Mouse (Mus musculus): ENCODE data around the gene Macrod1.
"Not testable (repeated sequence)": the region's sequence is repeated elsewhere in the genome, so short reads cannot be mapped to it uniquely, and the experiment has no call there.

The Macrod1 gene

DNA sequence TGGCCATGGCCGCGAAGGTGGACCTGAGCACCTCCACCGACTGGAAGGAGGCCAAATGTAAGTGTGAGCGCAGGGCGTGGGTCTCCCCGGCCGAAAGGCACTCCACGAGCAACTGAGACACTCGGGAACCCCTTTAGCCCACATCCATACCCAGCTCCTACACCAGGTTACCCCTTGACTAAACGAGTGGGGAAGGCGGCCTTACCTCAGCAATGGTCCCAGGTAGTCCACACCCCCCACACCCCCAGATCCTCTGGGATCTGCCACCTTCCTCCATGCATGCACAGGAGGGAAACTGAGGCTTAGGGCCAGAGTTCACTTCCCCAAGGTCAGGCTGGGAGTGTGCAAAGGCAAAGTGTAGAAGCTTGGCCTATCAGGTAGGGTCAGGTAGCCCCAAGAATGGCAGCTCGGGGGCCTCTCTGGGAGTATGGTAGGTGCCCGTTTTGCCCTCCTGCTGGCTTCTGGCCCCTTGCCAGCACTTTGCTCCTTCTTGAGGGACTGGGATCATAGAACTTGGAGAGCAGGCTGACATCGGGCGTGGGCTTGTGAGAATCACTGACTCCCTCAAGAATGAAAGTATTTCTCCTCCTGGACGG is 614 bp downstream of the Macrod1 start:
- peak; percentile 84 for DNase-seq

- peak; percentile 89 for DNase-seq
Measured at GRCm38 (mm10) chr19:7057722-7058207, 1.2 kb downstream of the Macrod1 start.

- no peak for DNase-seq
Measured at GRCm38 (mm10) chr19:7058541-7058940, 1.9 kb downstream of the Macrod1 start.

DNA sequence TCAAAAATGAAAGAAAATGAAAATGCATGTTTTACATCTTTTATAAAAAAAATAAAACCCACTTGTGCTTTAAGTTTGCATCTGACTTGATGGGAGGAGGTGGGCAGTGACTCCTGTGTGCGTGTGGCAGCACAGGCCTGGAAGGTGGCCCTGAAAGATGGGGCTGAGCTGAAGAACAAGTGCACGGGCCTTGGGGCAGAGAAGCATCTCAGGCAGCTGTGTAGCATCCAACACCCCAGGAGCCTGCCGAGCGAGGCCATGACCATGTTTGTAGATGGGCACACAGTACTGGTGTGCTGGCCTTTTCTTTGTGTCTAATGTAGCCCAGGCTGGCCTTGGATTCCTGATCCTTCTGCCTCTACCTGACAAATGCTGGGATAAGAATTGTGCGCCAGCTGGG is 5.5 kb downstream of the Macrod1 start:
- no peak for DNase-seq

GRCm38 (mm10) chr19:7062916-7063315 is 6.3 kb downstream of the Macrod1 start:
- DNase-seq = no peak

GRCm38 (mm10) chr19:7064571-7064970 is 8.0 kb downstream of the Macrod1 start:
- peak; percentile 92 for DNase-seq

GRCm38 (mm10) chr19:7066034-7066827 is 9.6 kb downstream of the Macrod1 start:
- DNase-seq = peak; percentile 89

GRCm38 (mm10) chr19:7066828-7067342 is 10.3 kb downstream of the Macrod1 start:
- no peak for DNase-seq

DNA sequence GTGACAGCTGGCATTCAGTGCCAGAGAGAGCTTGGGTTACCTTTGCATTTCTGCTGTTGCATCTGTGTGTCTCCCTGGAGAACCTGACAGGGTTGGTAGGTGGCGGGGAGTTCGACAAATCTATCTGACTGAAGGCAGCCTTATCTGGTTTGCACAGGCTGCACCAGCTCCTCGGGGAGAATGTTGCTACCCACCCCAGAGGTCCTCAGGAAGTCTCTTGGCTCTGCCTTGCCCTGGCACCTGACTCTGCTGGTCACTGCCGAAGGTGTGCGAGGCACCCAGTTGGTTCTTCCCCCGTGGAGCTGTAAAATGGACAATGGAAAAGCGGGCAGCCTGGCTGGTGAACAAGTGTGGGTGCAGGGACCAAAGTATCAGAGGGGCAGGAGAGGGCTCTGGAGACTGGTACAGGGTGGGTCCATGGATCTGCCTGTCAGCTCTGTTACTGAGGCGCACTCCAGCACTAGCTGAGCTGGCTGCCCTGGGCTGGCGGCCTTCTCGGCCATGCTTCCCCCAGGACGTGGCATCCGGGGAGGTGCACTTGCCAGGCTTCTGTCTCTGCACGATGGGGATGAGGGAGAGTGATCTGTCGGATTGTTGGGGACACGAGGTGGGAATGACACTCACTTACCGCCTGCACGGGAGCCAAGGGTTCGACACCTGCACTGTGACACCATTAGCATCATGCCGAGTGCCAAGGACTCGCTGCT is 10.9 kb downstream of the Macrod1 start:
- DNase-seq = no peak

- peak; percentile 92 for DNase-seq
Measured at GRCm38 (mm10) chr19:7068136-7068535, 11.5 kb downstream of the Macrod1 start.

GRCm38 (mm10) chr19:7068661-7069531 is 12.3 kb downstream of the Macrod1 start:
- DNase-seq = no peak

DNA sequence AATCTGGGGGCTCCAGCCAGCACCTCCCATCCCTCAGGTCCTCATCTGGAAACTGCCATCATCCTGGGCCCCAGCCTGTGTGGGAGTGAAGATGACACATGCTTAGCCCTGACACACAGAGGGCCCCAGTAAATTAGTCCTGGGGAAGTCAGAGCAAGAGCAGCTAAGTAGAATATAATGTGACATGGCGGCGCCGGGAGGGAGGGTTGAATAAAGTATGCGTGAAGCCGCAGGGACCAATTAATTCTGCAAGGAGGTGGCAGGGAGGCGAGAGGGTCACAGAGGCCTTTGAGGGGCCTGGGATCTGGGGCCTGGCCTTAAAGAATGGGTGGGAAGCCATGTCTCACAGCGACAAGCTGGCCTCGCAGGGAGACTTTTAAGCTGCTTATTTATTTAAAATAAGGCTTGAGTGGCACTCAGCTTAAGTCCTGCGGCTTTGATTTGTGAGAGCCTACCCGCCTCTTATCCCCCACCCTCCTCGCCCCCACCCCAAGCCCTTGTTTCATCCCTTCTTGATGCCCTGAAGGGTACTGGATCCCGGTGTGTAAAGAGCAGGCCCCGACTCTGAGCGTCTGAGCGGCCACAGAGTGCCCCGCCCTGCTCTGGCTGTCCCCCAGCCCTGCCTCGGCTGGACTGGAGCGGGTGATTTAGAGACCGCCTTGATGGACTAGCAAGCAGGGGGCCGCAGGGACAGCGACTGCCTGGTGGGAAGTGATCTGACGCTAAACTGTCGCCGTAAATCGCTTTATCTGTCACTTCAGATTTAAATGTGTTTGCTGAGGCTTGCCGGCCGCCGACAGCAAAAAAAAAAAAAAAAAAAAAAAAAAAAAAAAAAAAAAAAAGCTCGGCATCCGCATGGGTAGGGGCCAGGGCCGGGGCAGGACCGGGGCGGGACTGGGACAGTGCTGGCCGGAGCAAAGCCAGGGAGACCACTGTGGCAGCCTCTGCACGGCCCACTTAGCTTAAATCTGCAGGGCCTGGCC is 13.5 kb downstream of the Macrod1 start:
- DNase-seq = peak; percentile 72

DNA sequence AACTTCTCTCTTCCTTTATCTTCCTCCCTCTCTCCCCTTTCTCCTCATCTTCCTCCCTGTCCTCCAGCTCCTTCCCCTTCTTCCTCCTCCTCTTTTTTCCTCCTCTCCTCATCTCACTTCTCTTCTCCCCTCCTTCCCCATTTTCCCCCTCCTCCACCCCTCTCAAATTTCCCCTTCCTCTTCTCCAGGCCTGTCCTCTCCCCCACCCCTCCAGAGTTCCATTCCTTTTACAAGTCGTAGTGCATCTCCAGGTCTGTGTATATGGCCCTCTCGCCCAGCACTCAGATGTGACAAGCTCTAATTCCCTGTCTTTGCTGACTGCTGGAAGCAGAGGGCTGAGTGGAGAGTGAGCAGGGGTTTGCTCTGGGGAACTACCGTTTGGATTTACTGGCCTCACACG is 14.2 kb downstream of the Macrod1 start:
- DNase-seq = no peak

DNA sequence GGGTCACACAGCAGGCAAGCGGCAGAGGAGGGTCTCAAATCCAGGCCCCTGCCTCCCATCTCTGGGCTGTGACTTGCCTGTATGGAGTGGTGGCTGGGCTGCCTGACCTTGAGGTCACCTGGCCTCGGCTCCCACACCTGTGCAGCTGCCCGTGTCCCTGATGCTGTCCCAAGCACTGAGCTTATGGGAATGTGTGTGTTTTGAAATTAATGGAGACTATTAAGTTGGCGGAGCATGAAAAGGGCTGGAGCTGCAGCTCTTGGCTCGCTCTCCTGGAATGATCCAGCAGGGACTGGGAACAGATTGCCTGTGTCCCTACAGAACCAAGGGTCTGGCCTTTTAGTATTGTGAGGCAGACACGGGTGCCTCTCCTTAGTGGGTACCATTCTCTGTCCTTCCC is 15.6 kb downstream of the Macrod1 start:
- DNase-seq = peak; percentile 65

GRCm38 (mm10) chr19:7073997-7074781 is 17.6 kb downstream of the Macrod1 start:
- no peak for DNase-seq

DNA sequence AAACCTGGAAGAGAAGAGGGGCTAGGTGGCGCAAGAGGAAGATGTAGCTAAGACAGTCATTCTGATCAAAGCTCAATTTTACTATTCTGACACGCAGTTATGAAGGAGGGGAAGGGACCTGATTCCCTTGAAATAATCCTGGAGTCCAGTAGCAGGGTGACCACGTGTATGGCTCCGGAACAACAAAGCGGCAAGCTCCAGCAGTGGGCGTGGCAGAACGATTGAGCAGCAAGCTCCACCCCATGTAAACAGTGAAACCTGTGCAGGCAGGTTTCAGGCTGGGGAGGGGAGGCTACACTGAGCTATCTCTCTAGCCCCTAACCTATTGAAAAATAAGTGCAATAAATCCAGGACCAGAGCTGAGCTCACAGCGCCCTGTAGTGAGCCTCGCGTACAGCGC is 18.7 kb downstream of the Macrod1 start:
- DNase-seq = not testable (repeated sequence)

- DNase-seq = no peak
Measured at GRCm38 (mm10) chr19:7077666-7078065, 21.1 kb downstream of the Macrod1 start.

DNA sequence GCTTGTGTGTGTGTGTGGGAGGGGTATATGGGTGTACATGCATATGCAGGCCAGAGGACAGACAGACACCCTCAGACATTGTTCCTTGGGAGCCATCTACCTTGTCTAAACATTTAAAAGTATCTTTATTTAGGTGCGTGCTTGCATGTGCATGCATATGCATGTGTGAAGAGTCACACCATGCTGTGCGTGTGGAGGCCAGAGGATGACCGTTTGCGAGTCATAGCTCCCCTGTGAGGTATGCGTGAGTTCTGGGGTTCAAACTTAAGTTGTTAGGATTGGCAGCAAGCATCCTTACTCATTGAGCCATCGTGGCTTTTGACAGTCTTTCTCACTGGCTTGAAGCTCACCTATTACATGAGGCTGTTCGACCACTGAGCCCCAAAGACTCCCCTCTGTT is 21.7 kb downstream of the Macrod1 start:
- no peak for DNase-seq

- DNase-seq = no peak
Measured at GRCm38 (mm10) chr19:7081516-7082266, 25.1 kb downstream of the Macrod1 start.
